Mouse (Mus musculus): ENCODE data around the gene Tipin.
"Not testable (repeated sequence)": the region's sequence is repeated elsewhere in the genome, so short reads cannot be mapped to it uniquely, and the experiment has no call there.

Gene Tipin

GRCm38 (mm10) chr9:64272611-64273010, 8.8 kb upstream of the Tipin start:
- DNase-seq = peak; percentile 33

DNA sequence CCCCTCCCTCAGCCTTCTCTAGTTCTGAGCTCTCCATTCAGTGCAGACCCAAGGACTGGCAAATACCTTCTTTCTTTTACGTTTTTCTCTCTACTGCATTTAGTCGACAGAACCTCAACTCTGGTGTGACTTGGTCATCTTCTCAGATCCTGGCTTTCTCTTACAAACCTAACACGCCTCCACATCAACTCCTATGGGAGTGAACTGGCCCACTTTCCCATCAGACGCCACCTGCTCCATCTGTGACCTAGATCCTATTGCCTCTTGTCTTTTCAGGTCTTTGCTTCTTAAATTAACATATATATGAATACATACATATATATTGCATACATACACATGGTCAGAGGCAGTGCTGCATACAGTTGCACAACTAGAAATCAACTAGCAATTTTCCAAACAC, 7.6 kb upstream of the Tipin start:
- DNase-seq = peak; percentile 33

DNA sequence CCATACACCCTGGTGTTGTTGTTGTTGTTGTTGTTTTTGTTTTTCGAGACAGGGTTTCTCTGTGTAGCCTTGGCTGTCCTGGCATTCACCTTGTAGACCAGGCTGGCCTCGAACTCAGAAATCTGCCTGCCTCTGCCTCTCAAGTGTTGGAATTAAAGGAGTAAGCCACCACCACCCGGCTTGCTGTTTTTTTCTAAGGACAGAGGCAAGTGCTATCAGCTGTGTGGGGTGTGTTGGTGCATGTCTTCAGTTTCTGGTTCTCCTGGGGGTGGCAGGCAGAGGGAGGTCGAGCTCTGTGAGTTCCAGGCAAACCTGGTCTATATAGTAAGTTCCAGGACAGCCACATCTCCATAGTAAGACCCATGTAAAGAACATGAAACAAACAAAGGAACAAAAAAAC, 7.1 kb upstream of the Tipin start:
- DNase-seq = no peak

- DNase-seq = no peak
These were observed 6.5 kb upstream of the Tipin start for GRCm38 (mm10) chr9:64274919-64275318.

DNA sequence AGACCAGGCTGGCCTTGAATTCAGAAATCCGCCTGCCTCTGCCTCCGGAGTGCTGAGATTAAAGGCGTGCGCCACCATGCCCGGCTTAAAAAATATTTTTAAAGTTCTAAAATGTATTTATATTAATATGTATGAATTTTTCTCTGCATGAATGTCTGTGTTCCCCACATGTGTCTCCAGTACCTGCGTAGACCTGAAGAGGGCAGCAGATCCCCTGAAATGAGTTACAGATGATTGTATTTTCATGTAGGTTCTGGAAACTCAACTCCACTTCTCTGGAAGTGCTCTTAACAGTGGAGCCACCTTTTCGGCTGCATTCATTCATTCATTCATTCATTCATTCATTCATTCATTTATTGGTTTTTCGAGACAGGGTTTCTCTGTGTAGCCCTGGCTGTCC, 3.7 kb upstream of the Tipin start:
- DNase-seq = peak; percentile 44

- DNase-seq = no peak
These were observed 2.6 kb upstream of the Tipin start for GRCm38 (mm10) chr9:64278665-64279310.

- no peak for DNase-seq
These were observed 399 bp downstream of the Tipin start for GRCm38 (mm10) chr9:64281781-64282178.

- DNase-seq = no peak
These were observed 1.1 kb downstream of the Tipin start for GRCm38 (mm10) chr9:64282404-64282987.

DNA sequence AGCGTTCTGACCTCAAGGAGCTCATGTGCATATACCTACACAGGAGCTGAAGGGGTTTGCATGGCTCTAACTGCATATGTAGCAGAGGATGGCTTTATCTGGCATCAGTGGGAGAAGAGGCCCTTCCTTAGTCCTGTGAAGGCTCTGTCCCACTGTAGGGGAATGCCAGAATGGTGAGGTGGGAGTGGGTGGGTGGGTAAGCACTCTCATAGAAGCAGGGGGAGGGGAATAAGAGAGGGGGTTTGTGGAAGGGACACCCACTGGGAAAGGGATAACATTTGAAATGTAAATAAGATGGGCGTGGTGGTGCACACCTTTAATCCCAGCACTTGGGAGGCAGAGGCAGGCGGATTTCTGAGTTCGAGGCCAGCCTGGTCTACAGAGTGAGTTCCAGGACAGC, 21.7 kb downstream of the Tipin start:
- not testable (repeated sequence) for DNase-seq

- peak; percentile 3 for DNase-seq
These were observed 25.3 kb downstream of the Tipin start for GRCm38 (mm10) chr9:64306476-64307312.

DNA sequence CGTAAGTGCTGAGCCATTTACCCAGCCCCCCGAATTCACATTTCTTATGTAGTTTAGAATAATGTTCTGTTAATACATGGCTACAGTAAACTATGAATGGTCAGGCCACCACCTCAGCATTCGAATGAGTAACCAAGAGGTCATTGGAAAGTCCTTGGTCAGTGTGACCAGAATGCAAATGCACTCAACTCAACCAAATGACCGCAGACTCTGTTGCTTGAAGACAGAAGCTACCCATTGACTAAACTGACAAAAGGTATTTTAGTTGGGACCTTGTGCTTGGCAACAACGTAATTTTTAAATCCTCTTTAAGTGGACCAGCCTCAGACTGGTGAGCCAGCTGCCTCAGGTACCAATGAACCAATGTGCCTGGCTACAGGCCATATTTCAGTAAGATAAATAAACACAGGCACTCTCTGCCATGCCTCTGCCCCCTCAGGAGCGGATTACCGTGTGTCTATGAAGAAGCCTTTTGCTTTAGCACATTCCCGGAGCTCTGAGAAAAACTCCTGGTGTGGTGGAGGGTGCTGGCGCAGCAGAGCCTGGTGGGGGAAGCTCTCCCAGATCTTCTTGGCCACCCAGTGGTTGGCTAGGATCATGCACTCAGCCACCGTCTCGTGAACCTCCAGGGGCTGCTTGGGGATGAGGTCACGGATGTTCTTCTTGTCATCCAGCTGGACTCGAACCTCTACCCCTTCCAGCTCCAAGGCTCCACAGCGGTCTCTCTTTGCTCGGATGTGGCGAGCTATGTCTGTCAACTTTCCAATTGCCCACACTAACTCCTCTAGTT, 29.8 kb downstream of the Tipin start:
- DNase-seq = no peak

DNA sequence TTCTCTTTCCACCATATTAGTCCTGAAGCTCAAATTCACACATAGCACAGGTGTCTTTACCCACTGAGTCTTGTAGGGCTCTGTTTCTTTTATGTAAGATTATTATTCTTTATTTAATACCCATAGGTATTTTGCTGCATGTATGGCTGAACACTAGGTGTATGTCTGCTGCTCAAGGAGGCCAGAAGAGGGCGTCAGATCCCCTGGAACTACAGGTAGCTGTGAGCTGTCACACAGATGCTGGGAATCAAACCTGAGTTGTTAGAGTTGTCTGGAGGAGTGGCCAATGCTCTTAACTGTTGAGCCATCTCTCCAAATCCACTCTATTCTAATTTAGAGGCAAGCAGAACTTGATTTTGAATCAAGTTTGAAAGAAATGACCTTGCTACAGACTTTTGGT, 30.7 kb downstream of the Tipin start:
- no peak for DNase-seq

DNA sequence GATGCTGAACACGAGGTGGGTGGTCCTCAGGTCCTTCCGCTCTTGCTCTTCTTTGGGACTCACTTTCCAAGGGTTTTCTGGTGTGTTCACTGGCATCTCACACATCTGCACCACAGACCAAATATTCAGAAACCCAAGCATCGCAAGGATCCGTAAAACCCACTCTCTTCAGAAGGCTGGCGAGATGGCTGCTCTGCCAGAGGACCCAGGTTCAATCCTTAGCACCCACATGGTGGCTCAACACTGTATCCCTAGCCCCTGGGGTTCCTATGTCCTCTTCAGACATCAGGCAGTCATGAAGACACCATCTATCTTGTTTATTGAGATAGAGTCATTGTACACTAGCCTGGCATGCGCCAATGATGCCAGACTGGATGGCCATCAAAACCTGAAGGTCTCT, 33.3 kb downstream of the Tipin start:
- DNase-seq = no peak

DNA sequence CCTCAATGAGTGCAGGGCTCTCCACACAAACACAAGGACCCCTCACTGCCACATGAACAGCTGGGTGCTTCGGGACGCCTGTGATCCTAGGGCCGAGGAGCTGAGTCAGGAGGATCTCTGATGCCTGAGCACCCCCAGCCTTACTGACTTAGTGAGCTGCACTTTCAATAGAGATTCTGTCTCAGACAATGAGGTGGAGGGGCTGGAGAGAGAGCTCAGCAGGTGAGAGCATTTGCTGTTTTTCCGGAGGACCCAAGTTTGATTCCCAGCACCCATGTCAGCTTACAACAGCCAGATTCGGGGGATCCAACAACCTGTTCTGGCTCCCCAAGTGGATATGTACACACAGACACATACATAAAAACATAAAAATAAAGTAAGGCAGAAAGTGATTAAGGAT, 35.6 kb downstream of the Tipin start:
- DNase-seq = no peak

- no peak for DNase-seq
These were observed 42.6 kb downstream of the Tipin start for GRCm38 (mm10) chr9:64323976-64324375.

GRCm38 (mm10) chr9:64335825-64336224, 54.4 kb downstream of the Tipin start:
- no peak for DNase-seq

DNA sequence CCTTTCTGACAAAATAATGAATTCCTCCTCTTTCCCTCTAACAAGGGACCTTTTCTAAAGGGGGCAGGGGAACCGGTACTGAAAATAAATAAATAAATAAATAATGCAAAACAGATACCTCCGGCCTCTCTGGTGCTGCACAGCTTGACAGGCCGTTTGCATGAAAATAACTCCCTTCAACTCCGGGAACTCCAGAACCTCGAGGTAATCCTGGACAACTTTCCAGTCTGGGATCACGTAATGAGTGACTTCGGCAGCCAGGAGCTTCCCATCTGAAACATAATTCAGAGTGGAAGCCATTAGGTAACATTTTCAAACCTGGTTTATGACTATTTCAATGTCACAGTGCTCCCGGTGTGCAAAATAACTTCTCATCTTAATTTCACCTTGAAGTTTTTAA, 58.0 kb downstream of the Tipin start:
- DNase-seq = no peak

DNA sequence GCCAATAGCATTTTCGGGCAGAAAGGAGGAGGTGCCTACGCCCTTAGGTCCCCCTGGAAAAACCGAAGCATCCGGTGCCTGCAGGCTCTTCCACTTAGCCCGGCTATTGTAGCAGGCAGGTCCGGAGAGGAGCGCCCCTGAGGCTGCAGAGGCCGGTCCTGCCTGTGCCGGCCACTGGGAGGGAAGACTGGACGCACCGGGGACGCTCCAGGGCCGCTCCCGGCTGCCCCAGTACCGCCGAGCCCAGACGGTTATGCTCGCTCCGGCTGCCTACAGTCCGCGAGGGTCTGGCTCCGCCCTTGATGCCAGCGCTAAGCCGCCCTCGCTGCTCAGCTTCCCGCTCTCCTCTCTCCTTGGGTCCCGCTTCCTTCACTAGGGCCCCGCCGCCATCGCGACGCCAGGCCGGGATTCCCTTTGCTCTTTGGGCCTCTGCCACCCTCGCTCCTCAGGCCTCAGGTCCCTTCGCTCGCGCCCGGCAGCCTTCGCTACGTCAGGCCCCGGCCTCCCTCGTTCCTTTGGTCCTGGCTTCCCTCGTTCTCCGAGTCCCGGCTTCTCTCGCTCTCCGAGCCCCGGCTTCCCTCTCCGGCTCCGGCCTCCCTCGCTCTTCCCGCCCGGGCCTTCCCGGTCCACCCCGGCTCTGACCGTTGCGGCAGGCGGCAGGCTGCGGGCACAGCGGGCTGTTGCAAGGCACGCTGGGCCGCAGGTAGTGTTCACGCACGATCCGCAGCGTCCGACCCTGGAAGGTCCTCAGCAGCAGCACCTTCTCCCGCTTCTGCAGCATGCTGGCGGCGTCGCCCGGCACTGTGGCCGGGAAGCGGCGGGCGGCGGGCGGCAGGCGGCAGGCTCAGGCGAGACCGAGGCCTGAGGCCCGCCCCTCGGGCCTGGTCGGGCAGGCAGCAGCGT, 59.2 kb downstream of the Tipin start:
- peak; percentile 65 for DNase-seq

DNA sequence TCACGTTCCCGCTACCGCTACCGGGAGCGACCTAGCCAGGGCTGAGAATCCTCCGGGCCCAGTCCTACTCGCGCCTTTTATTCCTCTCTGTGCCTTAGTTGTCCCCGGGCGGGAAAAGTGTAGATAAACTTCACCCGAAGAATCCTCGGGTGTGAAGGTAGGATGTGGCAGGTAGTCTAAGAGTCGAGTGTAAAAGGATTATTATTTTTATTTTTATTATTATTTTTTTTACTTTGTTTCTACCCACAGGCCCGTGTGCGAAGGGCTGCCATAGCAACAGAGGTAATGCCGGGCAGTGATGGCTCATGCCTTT, 59.8 kb downstream of the Tipin start, which contains the start of gene Dis3l:
TSS of gene Dis3l (minus strand) at position 35 of the 313 bp plus-strand sequence.
- no peak for DNase-seq

DNA sequence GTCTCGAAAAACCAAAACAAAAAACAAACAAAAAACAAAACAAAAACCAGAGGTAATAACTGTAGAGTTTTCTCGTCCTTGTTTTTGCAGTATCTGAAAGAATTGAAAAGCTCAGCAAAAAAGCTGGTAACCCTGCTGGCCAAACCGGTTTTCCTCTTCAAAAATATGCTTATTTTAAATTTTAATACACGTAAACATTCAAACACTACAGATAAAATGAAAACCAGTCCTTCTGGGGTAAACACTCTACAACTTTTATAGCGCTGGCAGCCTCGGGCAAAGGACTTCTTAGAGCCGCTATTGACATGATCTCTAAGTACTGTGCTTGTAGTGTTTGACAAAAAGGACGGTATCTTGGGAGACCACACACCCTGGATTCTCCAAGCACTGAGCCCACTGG, 60.3 kb downstream of the Tipin start:
- no peak for DNase-seq

DNA sequence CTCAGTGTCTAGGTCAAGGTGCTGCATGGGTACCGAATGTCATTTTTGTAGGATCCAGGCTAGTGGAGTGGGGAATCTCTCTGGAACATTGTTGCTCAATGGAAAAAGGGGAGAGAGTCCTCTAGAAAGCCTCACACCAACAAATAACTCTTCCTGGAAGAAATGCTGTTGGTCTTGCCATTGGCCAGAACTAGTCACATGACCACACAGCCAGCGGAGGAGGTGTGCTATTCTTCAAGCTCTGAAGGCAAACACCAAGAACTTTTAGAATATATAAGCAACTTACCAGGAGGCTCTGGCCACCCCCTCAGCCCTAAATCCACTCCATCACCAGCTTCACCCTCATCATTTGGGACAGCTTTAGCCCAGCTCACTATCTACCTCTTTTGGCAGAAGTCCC, 62.3 kb downstream of the Tipin start:
- DNase-seq = no peak

DNA sequence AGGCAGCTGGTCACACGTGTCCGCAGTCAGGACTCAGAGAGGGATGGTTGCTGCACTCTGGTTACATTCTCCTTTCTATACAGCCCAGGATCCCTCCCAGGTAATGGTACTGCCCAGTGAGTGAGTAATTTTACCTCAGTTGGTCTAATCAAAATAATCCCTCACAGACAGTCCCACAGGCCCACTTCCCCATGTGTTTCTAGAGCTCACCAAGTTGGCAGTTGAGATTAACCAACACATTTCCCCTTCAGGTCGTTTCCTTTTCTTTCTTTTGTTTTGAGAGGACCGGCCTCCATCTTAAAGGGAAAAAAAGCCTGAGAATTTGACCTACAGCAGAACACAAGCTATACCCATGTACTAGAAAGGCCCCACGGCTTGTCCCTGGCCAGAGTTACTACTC, 64.5 kb downstream of the Tipin start:
- DNase-seq = no peak
